Mouse (Mus musculus) liver, postnatal 0 days (tissue): ENCODE measurements at regions not wholly inside any gene's neighbourhood (a gene's known extent, or its start where the extent isn't known, plus 50 kb on each side); places are given as distances from the start of the nearest gene placed in this dataset.

Experiments used
- CTCF ChIP-seq: sonication (generic); IDR thresholded peaks from 2 replicates; pipeline ENCODE4 v1.5.1; 2016; ENCODE audit warnings: antibody characterized with exemption, low read depth
- EP300 ChIP-seq: IDR thresholded peaks from 2 replicates; pipeline ENCODE4 v1.6.1; 2016; ENCODE audit warnings: antibody characterized with exemption, low read depth, mild to moderate bottlenecking

DNA sequence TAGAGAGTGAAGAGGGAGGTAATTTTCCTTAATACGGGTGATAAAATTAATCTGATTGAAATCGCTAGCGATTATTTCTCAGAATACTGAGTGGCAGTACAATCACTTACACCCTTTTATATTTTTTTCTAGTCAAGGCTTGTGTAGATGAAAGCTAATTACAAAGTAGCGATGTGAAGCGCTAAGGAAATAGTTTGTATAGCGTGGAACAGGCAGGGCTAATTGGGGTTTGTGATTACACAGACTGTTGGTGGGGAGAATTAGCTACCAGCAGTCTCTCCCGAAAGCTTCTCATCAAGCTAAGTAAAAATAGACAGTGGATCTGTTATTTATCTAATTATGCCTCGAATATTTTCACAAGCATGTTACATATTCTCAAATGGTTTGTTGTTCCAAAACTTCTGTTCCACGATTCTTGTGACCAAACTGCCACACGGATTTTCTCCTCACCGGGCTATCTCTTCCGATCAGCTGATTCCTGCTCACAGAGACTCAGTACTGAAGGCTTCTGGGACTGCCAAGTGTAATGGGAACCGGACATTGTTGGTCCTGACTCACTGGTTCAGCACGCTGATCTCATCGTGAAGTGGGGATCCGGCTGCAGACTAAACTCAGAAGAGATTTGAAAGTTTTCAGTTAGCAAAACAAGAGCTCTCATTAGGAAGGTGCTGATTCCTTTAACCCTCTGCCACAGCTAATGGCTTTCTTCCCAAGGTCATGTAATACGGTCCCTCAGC is 162.5 kb downstream of the Tmem182 start:
- TF ChIP-seq EP300, result no peak
- no peak for TF ChIP-seq CTCF
